Mouse (Mus musculus) C2C12 (cell line): ENCODE data around the gene Fnbp1l.

ENCODE experiments used
- CEBPB ChIP-seq: IDR thresholded peaks from one replicate; pipeline ENCODE4 v1.6.1; 2011; ENCODE audit warnings: low read depth, mild to moderate bottlenecking, control low read depth, moderate library complexity
- CTCF ChIP-seq: IDR thresholded peaks from one replicate; pipeline ENCODE4 v1.5.1; 2011; ENCODE audit not compliant: control insufficient read depth, insufficient read depth, insufficient read length
- FOSL1 ChIP-seq: IDR thresholded peaks from one replicate; pipeline ENCODE4 v1.8.0; 2011; ENCODE audit warnings: mild to moderate bottlenecking, low read length; ENCODE audit not compliant: poor library complexity, insufficient read depth, severe bottlenecking
- MAX ChIP-seq: IDR thresholded peaks from one replicate; pipeline ENCODE4 v1.6.1; 2011; ENCODE audit warnings: mild to moderate bottlenecking, control low read depth
- MYOD1 ChIP-seq: IDR thresholded peaks from one replicate; pipeline ENCODE4 v1.6.1; 2011; ENCODE audit warnings: low read depth; ENCODE audit not compliant: control insufficient read depth, insufficient read length
- MYOG ChIP-seq: IDR thresholded peaks from one replicate; pipeline ENCODE4 v1.6.1; 2011; ENCODE audit not compliant: control insufficient read depth, insufficient read length; ENCODE audit errors: extremely low read depth
- USF1 ChIP-seq: IDR thresholded peaks from one replicate; pipeline ENCODE4 v1.6.1; 2011; ENCODE audit warnings: low read depth, mild to moderate bottlenecking, control low read depth, moderate library complexity

DNA sequence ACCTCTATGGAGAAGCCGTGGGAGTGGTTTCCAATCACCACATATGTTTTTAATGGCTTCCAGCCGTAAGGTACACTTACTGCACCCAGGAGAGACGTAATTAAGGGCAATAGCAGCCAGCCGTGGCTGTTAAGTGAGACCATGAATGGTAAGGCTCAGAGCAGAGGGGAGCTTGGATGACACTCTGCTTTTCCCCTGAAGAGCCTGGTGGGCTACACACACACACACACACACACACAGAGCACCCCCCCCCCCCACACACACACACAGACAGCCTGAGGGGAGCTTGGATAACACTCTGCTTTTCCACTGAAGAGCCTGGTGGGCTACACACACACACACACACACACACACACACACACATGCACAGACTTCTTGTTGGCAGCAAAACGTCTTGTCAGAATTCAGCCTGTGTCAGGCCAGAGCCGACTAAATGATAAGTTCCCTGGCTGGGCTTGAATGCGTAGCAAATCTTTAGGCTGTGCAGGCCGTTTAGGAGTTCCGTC is 101.2 kb downstream of the Fnbp1l start:
- TF ChIP-seq CTCF (no peak), FOSL1 (no peak), MAX (no peak), USF1 (no peak), MYOD1 (no peak), CEBPB (no peak), MYOG (no peak)
